Mouse (Mus musculus) heart, embryonic 15.5 days (tissue): Measurements from ENCODE around the gene Cadm1. TPM values are rescaled to one million over a fixed set of nuclear protein-coding genes. Genes with fewer than 3 reads are reported as not detected.

Source experiments
- ATAC-seq: fragments of 200-750 bp; cut with Nextera tagmentation; replicated peaks from 2 replicates; pipeline ENCODE4 v1.8.0; 2017; ENCODE audit warnings: low read depth, moderate TSS enrichment; ENCODE audit not compliant: insufficient number of reproducible peaks, insufficient read depth, low FRiP score
- H3K27ac ChIP-seq: fragments of 300-500 bp; sonication (generic); 2 replicates; pipeline ENCODE4 v1.5.1; 2015; ENCODE audit warnings: mild to moderate bottlenecking, inconsistent platforms
- H3K27me3 ChIP-seq: fragments of 300-500 bp; sonication (generic); 2 replicates; pipeline ENCODE4 v1.6.1; 2015; ENCODE audit warnings: inconsistent platforms
- H3K36me3 ChIP-seq: fragments of 300-500 bp; sonication (generic); 2 replicates; pipeline ENCODE4 v1.6.1; 2015; ENCODE audit warnings: mild to moderate bottlenecking, inconsistent platforms
- H3K4me1 ChIP-seq: fragments of 300-500 bp; sonication (generic); replicated peaks from 2 replicates; pipeline ENCODE4 v1.6.1; 2015; ENCODE audit warnings: inconsistent platforms
- H3K4me2 ChIP-seq: fragments of 300-500 bp; sonication (generic); 2 replicates; pipeline ENCODE4 v1.6.1; 2015; ENCODE audit warnings: inconsistent platforms, mild to moderate bottlenecking, moderate library complexity
- H3K4me3 ChIP-seq: fragments of 300-500 bp; sonication (generic); 2 replicates; pipeline ENCODE4 v1.5.1; 2015; ENCODE audit warnings: mild to moderate bottlenecking, inconsistent platforms
- H3K9ac ChIP-seq: fragments of 300-500 bp; sonication (generic); 2 replicates; pipeline ENCODE4 v1.6.1; 2015; ENCODE audit warnings: mild to moderate bottlenecking, inconsistent platforms
- H3K9me3 ChIP-seq: fragments of 300-500 bp; sonication (generic); replicated peaks from 2 replicates; pipeline ENCODE4 v1.6.1; 2016; ENCODE audit warnings: inconsistent platforms
- WGBS: fragments of 180-500 bp; shearing (Covaris S2); methylation state at CpG from one replicate; pipeline ENCODE4 v1.1.7; 2015; ENCODE audit warnings: mixed read lengths; 5-methylcytosine and 5-hydroxymethylcytosine counted together
- polyA plus RNA-seq: library from polyadenylated mRNA; unstranded; fragments of >200 nt; fragmentation: Nextera tagmentation; extraction: Ambion mirVana; gene quantifications from 2 replicates; pipeline ENCODE4 v1.2.1, GENCODE M21; 2015

Gene Cadm1
- polyA plus RNA-seq, 1 experiment from 2014 or later = 12.6 TPM

DNA sequence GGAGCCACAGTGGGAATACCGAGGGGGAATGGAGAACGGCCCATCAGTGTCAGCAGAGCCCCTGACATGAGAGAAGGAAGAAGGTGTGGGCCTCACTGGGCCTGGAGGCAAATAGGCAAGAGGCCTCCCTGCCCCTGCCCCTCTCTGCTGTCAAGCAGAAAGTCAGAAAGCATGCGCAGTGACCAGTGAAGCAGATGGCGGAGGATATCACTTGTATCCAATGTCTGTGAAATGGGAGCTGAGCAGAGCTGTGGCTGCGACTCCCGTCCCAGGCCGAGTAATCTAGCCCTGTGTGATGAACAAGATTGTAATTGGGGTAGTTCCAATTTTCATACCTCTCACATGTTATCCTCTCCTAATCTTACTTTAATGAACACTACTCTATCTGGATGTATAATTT is 337.5 kb downstream of the Cadm1 start:
- H3K4me1 ChIP-seq = no peaks in the 10 kb centered on the region
- no peak overlapping the region for H3K27ac ChIP-seq
- no peak overlapping the region for H3K4me2 ChIP-seq
- H3K27me3 ChIP-seq = no peaks in the 10 kb centered on the region
- 78% methylated on average over 7 of the region's 7 CpGs for WGBS
- ATAC-seq = no peak
- H3K9ac ChIP-seq = no peak overlapping the region
- H3K4me3 ChIP-seq = no peak overlapping the region
- no peaks in the 10 kb centered on the region for H3K9me3 ChIP-seq
- H3K36me3 ChIP-seq = no peaks in the 10 kb centered on the region

DNA sequence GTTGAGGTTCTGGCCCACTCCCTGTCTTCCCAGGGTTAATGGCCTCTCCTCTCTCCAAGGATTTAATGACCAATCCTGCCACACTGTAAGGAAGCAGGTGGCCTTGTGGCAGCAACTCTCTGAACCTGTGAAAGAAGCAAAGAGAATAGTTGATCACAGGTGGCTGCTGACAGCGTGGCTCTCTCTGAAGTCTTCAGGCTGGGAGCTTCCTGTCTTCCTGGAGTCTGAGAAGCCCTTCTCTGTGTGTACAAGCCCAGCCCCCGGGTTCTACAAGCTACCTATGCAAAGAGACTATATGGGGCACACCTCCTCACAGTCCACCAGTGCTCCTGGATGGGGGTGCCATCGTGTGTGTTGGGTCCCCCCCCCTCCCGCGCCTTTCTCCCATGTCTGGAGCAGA is 339.7 kb downstream of the Cadm1 start:
- H3K27me3 ChIP-seq = no peaks in the 10 kb centered on the region
- H3K27ac ChIP-seq = no peak overlapping the region
- no peaks in the 10 kb centered on the region for H3K9me3 ChIP-seq
- H3K9ac ChIP-seq = no peak overlapping the region
- no peak for ATAC-seq
- no peaks in the 10 kb centered on the region for H3K4me1 ChIP-seq
- 79% methylated on average over 5 of the region's 5 CpGs for WGBS
- H3K4me2 ChIP-seq = no peak overlapping the region
- no peak overlapping the region for H3K4me3 ChIP-seq
- no peaks in the 10 kb centered on the region for H3K36me3 ChIP-seq

DNA sequence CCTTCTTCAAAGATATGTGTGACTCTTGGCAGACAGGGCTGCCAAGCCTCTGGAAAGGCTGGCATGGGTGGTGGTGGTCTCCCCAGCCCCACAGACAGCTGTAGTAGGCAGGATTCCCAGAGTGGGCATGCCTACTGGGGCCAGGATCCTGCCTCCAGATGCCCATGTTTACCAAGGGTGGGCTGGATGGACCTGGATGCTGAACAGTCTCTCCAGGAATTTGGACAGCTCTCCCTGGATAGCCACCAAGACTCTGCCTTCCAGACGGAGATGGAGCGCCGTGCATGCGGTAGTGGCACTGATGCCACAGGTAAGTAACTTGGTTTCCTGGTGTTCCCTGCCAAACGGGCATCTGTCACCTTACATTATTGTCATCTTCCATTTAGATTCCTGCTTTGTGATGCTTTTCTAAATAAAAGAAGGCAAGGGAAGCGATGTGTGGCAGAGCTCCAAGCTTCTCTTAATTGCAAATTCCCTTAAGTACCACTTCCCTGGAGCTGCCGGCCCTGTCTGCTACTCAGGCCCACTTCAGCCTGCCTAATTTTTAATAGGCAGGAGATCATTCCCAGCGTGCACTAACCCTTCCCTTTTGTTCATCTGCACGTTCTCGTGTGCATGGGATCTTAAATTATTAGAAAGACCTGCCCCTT is 346.7 kb downstream of the Cadm1 start:
- Histone ChIP-seq H3K27me3 (no peaks in the 10 kb centered on the region), H3K4me1 (no peaks in the 10 kb centered on the region), H3K36me3 (no peaks in the 10 kb centered on the region), H3K9me3 (no peaks in the 10 kb centered on the region), H3K4me2 (no peak overlapping the region), H3K9ac (no peak overlapping the region), H3K27ac (no peak overlapping the region), H3K4me3 (no peak overlapping the region)
- ATAC-seq = no peak
- WGBS = 73% methylated on average over 10 of the region's 10 CpGs

GRCm38 (mm10) chr9:47880171-47880570 is 350.2 kb downstream of the Cadm1 start:
- peaks cover 7% of the 10 kb centered on the region; the same call in 1 of the 2 replicates for H3K27me3 ChIP-seq
- no peak overlapping the region for H3K4me2 ChIP-seq
- ATAC-seq = no peak
- no peaks in the 10 kb centered on the region for H3K4me1 ChIP-seq
- no peaks in the 10 kb centered on the region for H3K36me3 ChIP-seq
- H3K9ac ChIP-seq = no peak overlapping the region
- 78% methylated on average over 8 of the region's 8 CpGs for WGBS
- H3K27ac ChIP-seq = no peak overlapping the region
- no peaks in the 10 kb centered on the region for H3K9me3 ChIP-seq
- H3K4me3 ChIP-seq = no peak overlapping the region

DNA sequence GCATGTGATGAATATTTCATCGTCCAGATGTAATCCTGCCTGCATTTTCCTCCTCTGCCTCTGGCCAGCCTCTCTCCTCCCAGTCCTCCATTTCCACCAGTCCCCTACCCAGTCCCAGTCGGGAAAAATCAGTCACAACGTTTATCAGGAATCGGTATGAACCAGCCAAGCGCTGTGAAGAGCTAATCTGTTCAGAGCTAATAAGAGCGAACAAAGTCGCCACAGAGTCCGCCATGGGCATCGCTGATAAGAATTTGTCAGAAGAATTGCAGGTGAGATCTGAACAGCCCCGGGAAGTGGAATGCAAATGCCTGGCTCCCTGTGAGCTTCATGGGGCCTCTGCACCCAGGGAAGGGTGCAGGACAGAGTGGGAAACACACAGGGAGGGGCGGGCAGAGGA is 352.4 kb downstream of the Cadm1 start:
- no peak overlapping the region for H3K4me2 ChIP-seq
- ATAC-seq = no peak

GRCm38 (mm10) chr9:47891721-47892120 is 361.7 kb downstream of the Cadm1 start:
- no peak overlapping the region for H3K9ac ChIP-seq
- no peak for ATAC-seq
- 78% methylated on average over 8 of the region's 8 CpGs for WGBS
- no peaks in the 10 kb centered on the region for H3K4me1 ChIP-seq
- H3K4me3 ChIP-seq = no peak overlapping the region
- H3K27me3 ChIP-seq = no peaks in the 10 kb centered on the region
- H3K27ac ChIP-seq = no peak overlapping the region
- no peaks in the 10 kb centered on the region for H3K9me3 ChIP-seq
- H3K36me3 ChIP-seq = no peaks in the 10 kb centered on the region
- no peak overlapping the region for H3K4me2 ChIP-seq

More for the DNA sequence above, 352.4 kb downstream of the Cadm1 start:
- Histone ChIP-seq H3K9me3 (no peaks in the 10 kb centered on the region), H3K9ac (no peak overlapping the region), H3K27me3 (peaks cover 7% of the 10 kb centered on the region; the same call in 1 of the 2 replicates), H3K4me1 (no peaks in the 10 kb centered on the region), H3K27ac (no peak overlapping the region), H3K36me3 (no peaks in the 10 kb centered on the region), H3K4me3 (no peak overlapping the region)
- WGBS = 28% methylated on average over 11 of the region's 11 CpGs

DNA sequence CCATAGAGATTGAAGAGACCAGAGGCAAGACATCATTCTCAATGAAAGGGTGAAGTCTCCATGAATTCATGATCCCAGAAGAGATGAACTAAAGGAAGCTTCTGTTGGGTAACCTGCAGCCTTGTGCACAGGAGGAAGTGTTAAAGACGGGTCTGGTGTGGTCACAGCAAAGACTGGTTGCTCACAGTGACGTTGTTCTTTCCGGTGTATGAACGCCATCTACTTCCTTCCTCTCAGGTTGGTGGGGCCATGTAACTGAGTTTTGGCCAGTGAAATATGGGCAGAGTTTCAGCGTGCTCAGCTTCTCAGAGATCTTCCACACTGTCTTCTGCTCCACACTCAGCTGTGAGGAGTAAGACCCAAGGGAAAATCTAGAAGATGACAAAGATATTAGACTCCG is 363.0 kb downstream of the Cadm1 start:
- Histone ChIP-seq H3K4me2 (no peak overlapping the region), H3K27ac (no peak overlapping the region), H3K4me3 (no peak overlapping the region), H3K9ac (no peak overlapping the region), H3K9me3 (no peaks in the 10 kb centered on the region), H3K4me1 (no peaks in the 10 kb centered on the region), H3K36me3 (no peaks in the 10 kb centered on the region), H3K27me3 (no peaks in the 10 kb centered on the region)
- no peak for ATAC-seq
- WGBS = 85% methylated on average over 6 of the region's 6 CpGs

DNA sequence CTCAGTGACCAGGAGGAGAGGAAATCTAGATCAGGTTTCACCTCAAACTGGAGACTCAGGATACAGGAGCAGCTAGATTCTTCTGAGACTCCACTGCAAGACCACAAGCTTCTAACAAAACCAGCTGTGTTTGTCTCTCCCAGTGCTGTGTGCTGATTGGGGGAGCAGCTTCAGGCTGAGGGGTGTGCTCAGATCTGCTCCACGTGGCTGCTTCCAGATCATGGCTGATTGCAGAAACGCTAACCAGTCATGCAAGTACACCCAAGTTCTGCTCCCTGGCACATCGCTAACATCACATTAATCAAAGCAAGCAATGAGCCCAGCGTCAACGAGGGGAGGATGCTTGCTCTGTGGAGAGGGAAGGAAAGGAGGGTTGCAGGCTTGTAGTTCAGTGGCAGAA is 364.1 kb downstream of the Cadm1 start:
- Histone ChIP-seq H3K4me1 (no peaks in the 10 kb centered on the region), H3K27ac (no peak overlapping the region), H3K36me3 (no peaks in the 10 kb centered on the region)

GRCm38 (mm10) chr9:47894661-47895060 is 364.7 kb downstream of the Cadm1 start:
- no peaks in the 10 kb centered on the region for H3K4me1 ChIP-seq
- H3K27ac ChIP-seq = no peak overlapping the region

More for the DNA sequence above, 364.1 kb downstream of the Cadm1 start:
- Histone ChIP-seq H3K4me3 (no peak overlapping the region), H3K9me3 (no peaks in the 10 kb centered on the region), H3K4me2 (no peak overlapping the region), H3K9ac (no peak overlapping the region), H3K27me3 (no peaks in the 10 kb centered on the region)
- WGBS = 38% methylated on average over 5 of the region's 5 CpGs
- ATAC-seq = no peak

DNA sequence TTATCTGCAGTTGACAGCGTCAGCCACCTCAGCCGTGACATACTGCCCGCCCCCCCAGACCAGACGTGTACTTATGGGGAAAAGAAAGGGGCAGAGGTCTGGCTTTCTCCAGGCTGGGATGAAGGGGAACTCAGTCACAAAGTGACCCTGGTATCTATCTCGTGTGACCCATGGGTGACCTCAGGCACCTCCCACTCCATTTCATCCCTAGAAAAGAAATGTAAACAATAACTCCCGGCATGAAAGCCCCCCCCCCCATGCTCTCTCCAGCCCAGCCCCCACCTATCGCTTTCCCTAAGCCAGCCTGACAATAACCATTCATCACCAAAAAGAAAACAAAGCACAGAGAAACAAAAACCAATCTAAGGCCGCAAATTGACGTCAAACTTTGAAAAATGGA is 365.1 kb downstream of the Cadm1 start:
- Histone ChIP-seq H3K4me2 (no peak overlapping the region), H3K27ac (no peak overlapping the region), H3K4me3 (no peak overlapping the region), H3K27me3 (no peaks in the 10 kb centered on the region), H3K36me3 (no peaks in the 10 kb centered on the region), H3K9ac (no peak overlapping the region), H3K9me3 (no peaks in the 10 kb centered on the region), H3K4me1 (no peaks in the 10 kb centered on the region)
- 31% methylated on average over 9 of the region's 9 CpGs for WGBS
- no peak for ATAC-seq

More at GRCm38 (mm10) chr9:47894661-47895060, 364.7 kb downstream of the Cadm1 start:
- ATAC-seq = no peak
- H3K27me3 ChIP-seq = no peaks in the 10 kb centered on the region
- H3K36me3 ChIP-seq = no peaks in the 10 kb centered on the region
- H3K9me3 ChIP-seq = no peaks in the 10 kb centered on the region
- WGBS = 28% methylated on average over 7 of the region's 7 CpGs
- no peak overlapping the region for H3K4me3 ChIP-seq
- H3K9ac ChIP-seq = no peak overlapping the region
- H3K4me2 ChIP-seq = no peak overlapping the region

DNA sequence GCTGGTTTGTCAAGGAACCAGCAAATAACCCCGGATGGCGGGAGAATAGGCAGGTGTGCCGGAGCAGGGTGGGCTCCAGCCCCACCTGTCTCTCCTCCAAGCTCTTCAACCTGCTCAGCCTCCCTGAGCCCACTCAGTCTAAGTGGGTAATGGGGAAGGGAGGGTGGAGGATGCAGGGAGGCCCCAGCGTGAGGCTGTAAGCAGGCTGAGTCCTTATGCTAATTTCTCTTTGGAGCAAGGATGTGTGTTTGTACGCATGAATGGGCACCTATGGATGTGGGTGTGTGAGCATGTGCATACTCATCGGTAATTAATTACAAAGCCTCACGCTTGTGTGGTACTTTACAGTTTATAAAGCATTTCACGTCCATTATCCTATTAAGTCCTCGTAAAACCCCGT is 370.8 kb downstream of the Cadm1 start:
- 81% methylated on average over 10 of the region's 10 CpGs for WGBS
- Histone ChIP-seq H3K4me3 (no peak overlapping the region), H3K27ac (no peak overlapping the region), H3K4me2 (no peak overlapping the region), H3K27me3 (no peaks in the 10 kb centered on the region), H3K9me3 (no peaks in the 10 kb centered on the region), H3K4me1 (no peaks in the 10 kb centered on the region), H3K9ac (no peak overlapping the region), H3K36me3 (no peaks in the 10 kb centered on the region)
- ATAC-seq = no peak

GRCm38 (mm10) chr9:47903661-47904060 is 373.7 kb downstream of the Cadm1 start:
- no peaks in the 10 kb centered on the region for H3K27me3 ChIP-seq
- ATAC-seq = no peak
- no peaks in the 10 kb centered on the region for H3K4me1 ChIP-seq
- no peak overlapping the region for H3K27ac ChIP-seq
- no peaks in the 10 kb centered on the region for H3K36me3 ChIP-seq
- no peak overlapping the region for H3K4me2 ChIP-seq
- H3K9ac ChIP-seq = no peak overlapping the region
- no peak overlapping the region for H3K4me3 ChIP-seq
- WGBS = 62% methylated on average over 7 of the region's 7 CpGs
- no peaks in the 10 kb centered on the region for H3K9me3 ChIP-seq
